ENCODE assay signal across 31 mouse cellular contexts in the genomic region with DNA sequence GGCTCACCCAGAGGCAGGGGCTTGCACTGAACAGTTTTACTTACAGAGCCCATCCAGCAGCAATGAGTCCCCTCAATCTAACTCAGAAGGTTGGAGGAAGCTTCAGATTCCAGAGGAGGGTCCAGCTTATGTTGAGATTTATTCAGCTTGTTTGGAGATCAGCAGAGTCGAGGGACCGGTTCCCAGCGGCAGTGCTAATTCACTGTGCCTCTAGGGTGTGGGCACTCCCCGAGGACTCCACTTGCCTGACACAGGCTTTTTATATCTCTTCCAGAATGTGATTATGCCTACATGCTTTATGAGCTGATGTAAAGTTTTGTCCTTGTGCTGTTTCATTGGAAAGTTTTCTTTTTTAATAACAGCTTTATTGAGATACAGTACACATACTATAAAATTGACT. TPM values are rescaled to one million over a fixed set of nuclear protein-coding genes. Genes with fewer than 3 reads are reported as not detected.
"Had no signal": no experiment of that assay in that cellular context is flagged by ENCODE, and none has a peak within 500 bp of the region (broad histone marks: within the 10 kb centered on the region; RNA-seq: fewer than 3 reads in every experiment).

TSS of gene Olfr560 (minus strand) at position 101 of the 400 bp plus-strand sequence.
TSS of gene Olfr78 (minus strand) at position 206 of the 400 bp plus-strand sequence.

- ATAC-seq: forebrain, embryonic 13.5 days; forebrain, embryonic 14.5 days; forebrain, embryonic 15.5 days; forebrain, embryonic 16.5 days; forebrain, postnatal 0 days had no signal

- H3K27ac ChIP-seq: embryonic facial prominence, embryonic 10.5 days; embryonic facial prominence, embryonic 12.5 days; embryonic facial prominence, embryonic 13.5 days; embryonic facial prominence, embryonic 15.5 days; forebrain, embryonic 10.5 days; forebrain, embryonic 12.5 days; forebrain, embryonic 13.5 days; forebrain, embryonic 15.5 days; heart, adult 2 months; heart, embryonic 10.5 days had no signal

- DNase-seq: cerebellum, adult 8-10 months; cerebellum, adult 9-10 months; cerebellum, adult 9-11 months; cerebellum, postnatal 10 days; cerebellum, postnatal 14 days; cerebellum, postnatal 25 days; cerebellum, postnatal 36 days; embryo, embryonic 11 days; forebrain, postnatal 0 days; gastrocnemius, postnatal 10 days; gastrocnemius, postnatal 14 days; gastrocnemius, postnatal 36 days; heart, adult 11 months; heart, adult 18-20 months; heart, adult 2 months had no signal

- H3K4me3 ChIP-seq: embryonic facial prominence, embryonic 10.5 days; embryonic facial prominence, embryonic 12.5 days; embryonic facial prominence, embryonic 13.5 days; embryonic facial prominence, embryonic 15.5 days; erythroblast, embryonic 14.5 days; forebrain, embryonic 10.5 days; forebrain, embryonic 12.5 days; forebrain, embryonic 13.5 days; forebrain, embryonic 15.5 days; heart, adult 2 months; heart, embryonic 10.5 days had no signal

RNA-seq across cellular contexts. Expression of gene Olfr560, which starts in this region (rescaled TPM):
- total RNA-seq: common myeloid progenitor, adult 5-6 weeks; forebrain, postnatal 0 days; gastrocnemius, adult 18-20 months; gastrocnemius, adult 8-10 months; gastrocnemius, postnatal 10 days; gastrocnemius, postnatal 14 days; granulocyte monocyte progenitor cell, adult 5-6 weeks; heart, adult 18-20 months; heart, adult 2 months had no signal

RNA-seq across cellular contexts. Expression of gene Olfr78, which starts in this region (rescaled TPM):
- total RNA-seq: common myeloid progenitor, adult 5-6 weeks; forebrain, postnatal 0 days; granulocyte monocyte progenitor cell, adult 5-6 weeks had no signal
